Mouse (Mus musculus): Measurements from ENCODE around the gene Tktl2.

DNA sequence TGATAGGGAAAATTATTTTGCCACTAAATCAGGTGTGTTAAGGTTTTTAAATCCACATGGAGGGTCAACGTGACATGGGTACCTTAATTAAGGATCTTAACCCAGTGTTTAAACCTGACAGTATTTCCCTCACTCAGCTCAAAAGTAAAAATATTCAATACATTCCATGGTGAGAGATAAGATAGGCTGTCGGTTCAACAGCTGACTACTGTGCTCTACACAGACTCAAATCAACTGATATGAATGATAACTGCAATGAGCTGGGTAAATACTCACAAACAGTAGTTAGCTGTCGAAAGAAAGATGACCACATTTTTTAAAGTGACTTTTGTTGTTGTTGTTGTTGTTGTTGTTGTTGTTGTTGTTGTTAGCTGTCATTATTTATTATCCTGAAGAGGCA lies 41.7 kb upstream of the Tktl2 start:
- no peak for TF ChIP-seq POLR2A (IDR thresholded peaks at IDR 0.05; ENCODE audit: borderline replicate concordance, low read depth, low read length)
- TF ChIP-seq CTCF (IDR thresholded peaks at IDR 0.05; ENCODE audit: low read depth, low read length), result no peak

Data from bone marrow macrophage, adult 2 months (primary cell).